Mouse (Mus musculus): ENCODE results near the gene Rab27a. TPM values are rescaled to one million over a fixed set of nuclear protein-coding genes. Genes with fewer than 3 reads are reported as not detected.

The Rab27a gene
- total and polyA plus RNA-seq, 3 experiments, result 8.8 to 11.2 TPM; not detected in 1

Other genes starting within 250 kb of the Rab27a start
- gene Prtg, start 238.0 kb upstream of the Rab27a start, total RNA-seq (2012; rRNA removed), result not detected in 2 replicates
- not detected for gene Prtg, start 238.0 kb upstream of the Rab27a start, polyA plus RNA-seq (2012; ENCODE audit: insufficient read depth in 1 of 2, insufficient read length in 2 of 2, low read depth in 1 of 2, low replicate concordance in 2 of 2, missing spikeins in 1 of 2)
- gene Pygo1, start 119.2 kb upstream of the Rab27a start, total RNA-seq (2012; rRNA removed), result not detected in 2 replicates
- gene Pygo1, start 119.2 kb upstream of the Rab27a start, polyA plus RNA-seq (2012; ENCODE audit: insufficient read depth in 1 of 2, insufficient read length in 2 of 2, low read depth in 1 of 2, low replicate concordance in 2 of 2, missing spikeins in 1 of 2), result not detected
- gene Dyx1c1, start 86.1 kb upstream of the Rab27a start, total RNA-seq (2012; rRNA removed), result 1.0 and 1.1 TPM in 2 replicates
- 1 to 10 TPM in 1 of 2 experiments, not detected in 1; 2.0 TPM for gene Dyx1c1, start 86.1 kb upstream of the Rab27a start, polyA plus RNA-seq (2012; ENCODE audit: insufficient read depth in 1 of 2, insufficient read length in 2 of 2, low read depth in 1 of 2, low replicate concordance in 2 of 2, missing spikeins in 1 of 2)
- gene Gm44503, start 86.0 kb upstream of the Rab27a start, total RNA-seq (2012; rRNA removed), result not detected in 2 replicates
- not detected for gene Gm44503, start 86.0 kb upstream of the Rab27a start, polyA plus RNA-seq (2012; ENCODE audit: insufficient read depth in 1 of 2, insufficient read length in 2 of 2, low read depth in 1 of 2, low replicate concordance in 2 of 2, missing spikeins in 1 of 2)
- gene Ccpg1os, start 59.5 kb upstream of the Rab27a start, total RNA-seq (2012; rRNA removed), result 2.3 and 3.4 TPM in 2 replicates
- gene Ccpg1os, start 59.5 kb upstream of the Rab27a start, polyA plus RNA-seq (2012; ENCODE audit: insufficient read depth in 1 of 2, insufficient read length in 2 of 2, low read depth in 1 of 2, low replicate concordance in 2 of 2, missing spikeins in 1 of 2), result 1 to 10 TPM in 1 of 2 experiments, not detected in 1; 4.6 TPM
- 2.1 and 2.9 TPM in 2 replicates for gene Ccpg1, start 59.4 kb upstream of the Rab27a start, total RNA-seq (2012; rRNA removed)
- 10 to 100 TPM in 1 of 2 experiments, not detected in 1; 12.5 TPM for gene Ccpg1, start 59.4 kb upstream of the Rab27a start, polyA plus RNA-seq (2012; ENCODE audit: insufficient read depth in 1 of 2, insufficient read length in 2 of 2, low read depth in 1 of 2, low replicate concordance in 2 of 2, missing spikeins in 1 of 2)
- gene Pigb, start 4.5 kb upstream of the Rab27a start, total RNA-seq (2012; rRNA removed), result 3.5 and 3.7 TPM in 2 replicates
- 10 to 100 TPM in 1 of 2 experiments, not detected in 1; 12.0 TPM for gene Pigb, start 4.5 kb upstream of the Rab27a start, polyA plus RNA-seq (2012; ENCODE audit: insufficient read depth in 1 of 2, insufficient read length in 2 of 2, low read depth in 1 of 2, low replicate concordance in 2 of 2, missing spikeins in 1 of 2)
- gene Khdc3, start 57.0 kb downstream of the Rab27a start, total RNA-seq (2012; rRNA removed), result not detected in 2 replicates
- not detected for gene Khdc3, start 57.0 kb downstream of the Rab27a start, polyA plus RNA-seq (2012; ENCODE audit: insufficient read depth in 1 of 2, insufficient read length in 2 of 2, low read depth in 1 of 2, low replicate concordance in 2 of 2, missing spikeins in 1 of 2)
- not detected in 2 replicates for gene Gm20509, start 57.6 kb downstream of the Rab27a start, total RNA-seq (2012; rRNA removed)
- not detected for gene Gm20509, start 57.6 kb downstream of the Rab27a start, polyA plus RNA-seq (2012; ENCODE audit: insufficient read depth in 1 of 2, insufficient read length in 2 of 2, low read depth in 1 of 2, low replicate concordance in 2 of 2, missing spikeins in 1 of 2)
- gene Rsl24d1, start 68.6 kb downstream of the Rab27a start, total RNA-seq (2012; rRNA removed), result 203 and 234 TPM in 2 replicates
- gene Rsl24d1, start 68.6 kb downstream of the Rab27a start, polyA plus RNA-seq (2012; ENCODE audit: insufficient read depth in 1 of 2, insufficient read length in 2 of 2, low read depth in 1 of 2, low replicate concordance in 2 of 2, missing spikeins in 1 of 2), result 100 to 1,000 TPM in 1 of 2 experiments, not detected in 1; 195 TPM